Mouse (Mus musculus): Measurements from ENCODE around the gene Riox1. TPM values are rescaled to one million over a fixed set of nuclear protein-coding genes. Genes with fewer than 3 reads are reported as not detected.
A peak's percentile ranks its signal among the peaks of the same experiment; 100 is the strongest.

Riox1 gene
- 14.3 and 15.6 TPM in 2 replicates for polyA plus RNA-seq (2015; fragmentation: Nextera tagmentation; extraction: Ambion mirVana)

GRCm38 (mm10) chr12:83950493-83950839, at the start of gene Riox1:
Riox1 (plus strand) TSS chr12:83950608.
- under 1% methylated on average over 37 of the region's 37 CpGs for WGBS
- Histone ChIP-seq H3K4me2 (peak within 1 kb of the TSS; percentile 96), H3K9me3 (no peaks in the 10 kb centered on the region), H3K4me3 (replicated peaks) (peak within 1 kb of the TSS; percentile 97), H3K9ac (peak within 1 kb of the TSS; percentile 82), H3K36me3 (no peaks in the 10 kb centered on the region), H3K27ac (peak within 1 kb of the TSS; percentile 86), H3K27me3 (replicated peaks) (no peaks in the 10 kb centered on the region), H3K4me1 (peaks cover 24% of the 10 kb centered on the region)
- peak; percentile 92 for ATAC-seq (ENCODE audit: insufficient read depth, low FRiP score, low read depth)

GRCm38 (mm10) chr12:83910451-83910850, 40.0 kb upstream of the Riox1 start:
- H3K27me3 ChIP-seq (replicated peaks) = no peaks in the 10 kb centered on the region
- H3K4me1 ChIP-seq = no peaks in the 10 kb centered on the region; the same call in 1 of the 2 replicates
- WGBS = 83% methylated on average over 2 of the region's 2 CpGs
- H3K4me2 ChIP-seq = no peak overlapping the region
- no peak overlapping the region for H3K27ac ChIP-seq
- no peak overlapping the region for H3K4me3 ChIP-seq (replicated peaks)
- no peak for ATAC-seq (ENCODE audit: insufficient read depth, low FRiP score, low read depth)
- H3K36me3 ChIP-seq = no peaks in the 10 kb centered on the region; the same call in 1 of the 2 replicates
- no peaks in the 10 kb centered on the region for H3K9me3 ChIP-seq
- H3K9ac ChIP-seq = no peak overlapping the region

GRCm38 (mm10) chr12:83914202-83914740, 36.1 kb upstream of the Riox1 start:
- Histone ChIP-seq H3K4me1 (no peaks in the 10 kb centered on the region; the same call in 1 of the 2 replicates), H3K9ac (no peak overlapping the region), H3K27me3 (replicated peaks) (no peaks in the 10 kb centered on the region), H3K4me3 (replicated peaks) (no peak overlapping the region), H3K36me3 (no peaks in the 10 kb centered on the region; the same call in 1 of the 2 replicates), H3K9me3 (no peaks in the 10 kb centered on the region), H3K4me2 (no peak overlapping the region), H3K27ac (no peak overlapping the region)
- no peak for ATAC-seq (ENCODE audit: insufficient read depth, low FRiP score, low read depth)
- 89% methylated on average over 4 of the region's 4 CpGs for WGBS

- no peak for ATAC-seq (ENCODE audit: insufficient read depth, low FRiP score, low read depth)
- Histone ChIP-seq H3K4me1 (no peaks in the 10 kb centered on the region; the same call in 1 of the 2 replicates), H3K4me3 (replicated peaks) (no peak overlapping the region), H3K9me3 (no peaks in the 10 kb centered on the region), H3K36me3 (no peaks in the 10 kb centered on the region; the same call in 1 of the 2 replicates), H3K27ac (no peak overlapping the region), H3K27me3 (replicated peaks) (no peaks in the 10 kb centered on the region), H3K9ac (no peak overlapping the region), H3K4me2 (no peak overlapping the region)
- WGBS = 83% methylated on average over 1 of the region's 1 CpGs
These were observed 35.6 kb upstream of the Riox1 start for GRCm38 (mm10) chr12:83914797-83915196.

- Histone ChIP-seq H3K9me3 (no peaks in the 10 kb centered on the region), H3K4me3 (replicated peaks) (no peak overlapping the region), H3K4me2 (no peak overlapping the region), H3K36me3 (no peaks in the 10 kb centered on the region; the same call in 1 of the 2 replicates), H3K4me1 (no peaks in the 10 kb centered on the region; the same call in 1 of the 2 replicates), H3K27me3 (replicated peaks) (no peaks in the 10 kb centered on the region), H3K9ac (no peak overlapping the region), H3K27ac (0 out of 2 replicates have a peak overlapping the region, but pooled peaks have one; percentile 12)
- ATAC-seq (ENCODE audit: insufficient read depth, low FRiP score, low read depth) = no peak
- 56% methylated on average over 9 of the region's 9 CpGs for WGBS
These were observed 33.5 kb upstream of the Riox1 start for GRCm38 (mm10) chr12:83916884-83917283.

- Histone ChIP-seq H3K4me2 (peak overlapping the region; percentile 90), H3K27ac (peak overlapping the region; percentile 94), H3K9ac (peak overlapping the region; percentile 92), H3K36me3 (no peaks in the 10 kb centered on the region), H3K27me3 (replicated peaks) (no peaks in the 10 kb centered on the region), H3K4me3 (replicated peaks) (peak overlapping the region; percentile 98), H3K9me3 (no peaks in the 10 kb centered on the region), H3K4me1 (peaks cover 9% of the 10 kb centered on the region; the same call in 1 of the 2 replicates)
- no peak for ATAC-seq (ENCODE audit: insufficient read depth, low FRiP score, low read depth)
- WGBS = 1% methylated on average over 31 of the region's 31 CpGs
These were observed 29.5 kb upstream of the Riox1 start for GRCm38 (mm10) chr12:83920721-83921441.

- Histone ChIP-seq H3K4me3 (replicated peaks) (peak within 1 kb of the TSS; percentile 98), H3K9me3 (no peaks in the 10 kb centered on the region), H3K4me2 (peak within 1 kb of the TSS; percentile 90), H3K9ac (peak within 1 kb of the TSS; percentile 92), H3K36me3 (no peaks in the 10 kb centered on the region), H3K4me1 (peaks cover 9% of the 10 kb centered on the region; the same call in 1 of the 2 replicates), H3K27me3 (replicated peaks) (no peaks in the 10 kb centered on the region), H3K27ac (peak within 1 kb of the TSS; percentile 94)
- WGBS = 0% methylated on average over 47 of the region's 63 CpGs
- peak; percentile 99 for ATAC-seq (ENCODE audit: insufficient read depth, low FRiP score, low read depth)
These were observed 28.6 kb upstream of the Riox1 start, which contains the start of gene Numb for GRCm38 (mm10) chr12:83921535-83922381. Numb (minus strand) TSS chr12:83921934.

- Histone ChIP-seq H3K27ac (peak overlapping the region; percentile 75), H3K36me3 (no peaks in the 10 kb centered on the region), H3K4me1 (peaks cover 9% of the 10 kb centered on the region; the same call in 1 of the 2 replicates), H3K9me3 (no peaks in the 10 kb centered on the region), H3K4me2 (peak overlapping the region; percentile 56), H3K27me3 (replicated peaks) (no peaks in the 10 kb centered on the region), H3K4me3 (replicated peaks) (peak overlapping the region; percentile 48), H3K9ac (peak overlapping the region; percentile 40; the same call in 1 of the 2 replicates)
- WGBS = 28% methylated on average over 8 of the region's 8 CpGs
- no peak for ATAC-seq (ENCODE audit: insufficient read depth, low FRiP score, low read depth)
These were observed 27.5 kb upstream of the Riox1 start for GRCm38 (mm10) chr12:83922724-83923485.

GRCm38 (mm10) chr12:83923486-83923859, 26.9 kb upstream of the Riox1 start:
- Histone ChIP-seq H3K4me2 (peak overlapping the region; percentile 56; the same call in 1 of the 2 replicates), H3K4me1 (peaks cover 9% of the 10 kb centered on the region; the same call in 1 of the 2 replicates), H3K9ac (no peak overlapping the region), H3K27ac (no peak overlapping the region), H3K36me3 (no peaks in the 10 kb centered on the region), H3K4me3 (replicated peaks) (no peak overlapping the region), H3K9me3 (no peaks in the 10 kb centered on the region), H3K27me3 (replicated peaks) (no peaks in the 10 kb centered on the region)
- WGBS = 64% methylated on average over 1 of the region's 1 CpGs
- ATAC-seq (ENCODE audit: insufficient read depth, low FRiP score, low read depth) = no peak

- Histone ChIP-seq H3K4me1 (peaks cover 9% of the 10 kb centered on the region; the same call in 1 of the 2 replicates), H3K36me3 (no peaks in the 10 kb centered on the region), H3K27me3 (replicated peaks) (no peaks in the 10 kb centered on the region), H3K4me3 (replicated peaks) (no peak overlapping the region), H3K4me2 (no peak overlapping the region), H3K9ac (no peak overlapping the region), H3K9me3 (no peaks in the 10 kb centered on the region), H3K27ac (no peak overlapping the region)
- 74% methylated on average over 3 of the region's 3 CpGs for whole genome bisulfite sequencing
- ATAC-seq (ENCODE audit: insufficient read depth, low FRiP score, low read depth) = no peak
These were observed 26.1 kb upstream of the Riox1 start for GRCm38 (mm10) chr12:83924332-83924731.

- Histone ChIP-seq H3K27me3 (replicated peaks) (no peaks in the 10 kb centered on the region), H3K9ac (no peak overlapping the region), H3K4me2 (no peak overlapping the region; the same call in 1 of the 2 replicates), H3K4me3 (replicated peaks) (no peak overlapping the region), H3K36me3 (no peaks in the 10 kb centered on the region), H3K4me1 (peaks cover 9% of the 10 kb centered on the region; the same call in 1 of the 2 replicates), H3K27ac (no peak overlapping the region), H3K9me3 (no peaks in the 10 kb centered on the region)
- ATAC-seq (ENCODE audit: insufficient read depth, low FRiP score, low read depth) = no peak
- WGBS = 54% methylated on average over 7 of the region's 7 CpGs
These were observed 25.2 kb upstream of the Riox1 start for GRCm38 (mm10) chr12:83925160-83925703.

Data from stomach, embryonic 15.5 days (tissue).